Mouse (Mus musculus) myocyte (in vitro differentiated cells): ENCODE results near the gene Hba-a1. TPM values are rescaled to one million over a fixed set of nuclear protein-coding genes. Genes with fewer than 3 reads are reported as not detected.

ENCODE experiments used
- H3K27me3 ChIP-seq: one replicate; pipeline ENCODE4 v1.6.1; 2011; ENCODE audit not compliant: control insufficient read depth, insufficient read depth, insufficient read length
- H3K36me3 ChIP-seq: one replicate; pipeline ENCODE4 v1.6.1; 2011; ENCODE audit not compliant: control insufficient read depth, insufficient read depth
- H3K4me2 ChIP-seq: one replicate; pipeline ENCODE4 v1.6.1; 2011; ENCODE audit warnings: low read depth, control low read depth
- H3K4me3 ChIP-seq: one replicate; pipeline ENCODE4 v1.5.1; 2011; ENCODE audit warnings: mild to moderate bottlenecking, control low read depth, moderate library complexity
- H3K79me2 ChIP-seq: one replicate; pipeline ENCODE4 v1.6.1; 2011; ENCODE audit not compliant: control insufficient read depth, insufficient read depth
- H3ac ChIP-seq: one replicate; pipeline ENCODE4 v1.6.1; 2011; ENCODE audit not compliant: control insufficient read depth, insufficient read length
- CEBPB ChIP-seq: IDR thresholded peaks from 2 replicates; pipeline ENCODE4 v1.6.1; 2011; ENCODE audit warnings: mild to moderate bottlenecking, moderate library complexity; ENCODE audit not compliant: poor library complexity, insufficient read depth, severe bottlenecking
- E2F4 ChIP-seq: IDR thresholded peaks from one replicate; pipeline ENCODE4 v1.6.1; 2011; ENCODE audit warnings: mild to moderate bottlenecking, control low read depth, moderate library complexity; ENCODE audit not compliant: insufficient read depth
- MAX ChIP-seq: IDR thresholded peaks from one replicate; pipeline ENCODE4 v1.6.1; 2011; ENCODE audit warnings: low read depth, mild to moderate bottlenecking, control low read depth
- MYOD1 ChIP-seq, 3 experiments: IDR thresholded peaks; one replicate each; pipeline ENCODE4 v1.6.1; 2011; ENCODE audit warnings: control low read depth in 2 of 3, low read depth in 2 of 3, mild to moderate bottlenecking in 2 of 3, moderate library complexity in 1 of 3; ENCODE audit not compliant: insufficient read length in 2 of 3, control insufficient read depth in 1 of 3
- MYOG ChIP-seq, 3 experiments: IDR thresholded peaks; one replicate each; pipeline ENCODE4 v1.6.1; 2011; ENCODE audit warnings: control low read depth in 2 of 3, low read depth in 2 of 3, mild to moderate bottlenecking in 2 of 3; ENCODE audit not compliant: insufficient read length in 2 of 3, control insufficient read depth in 1 of 3, insufficient read depth in 1 of 3
- POLR2A ChIP-seq: IDR thresholded peaks from one replicate; pipeline ENCODE4 v1.6.1; 2011; ENCODE audit warnings: low read depth, mild to moderate bottlenecking, control low read depth, moderate library complexity; ENCODE audit not compliant: insufficient read length
- POLR2AphosphoS2 ChIP-seq: IDR thresholded peaks from one replicate; pipeline ENCODE4 v1.6.1; 2011; ENCODE audit warnings: low read depth, control low read depth; ENCODE audit not compliant: insufficient read length
- REST ChIP-seq: IDR thresholded peaks from one replicate; pipeline ENCODE4 v1.6.1; 2011; ENCODE audit warnings: mild to moderate bottlenecking, control low read depth, moderate library complexity; ENCODE audit not compliant: insufficient read depth, insufficient read length
- SRF ChIP-seq: IDR thresholded peaks from one replicate; pipeline ENCODE4 v1.6.1; 2011; ENCODE audit warnings: low read depth; ENCODE audit not compliant: control insufficient read depth, insufficient read length
- TCF12 ChIP-seq: IDR thresholded peaks from one replicate; pipeline ENCODE4 v1.6.1; 2011; ENCODE audit warnings: mild to moderate bottlenecking, control low read depth; ENCODE audit not compliant: poor library complexity, insufficient read depth, severe bottlenecking
- TCF3 ChIP-seq: IDR thresholded peaks from one replicate; pipeline ENCODE4 v1.6.1; 2011; ENCODE audit warnings: low read depth, control low read depth; ENCODE audit not compliant: insufficient read length
- USF1 ChIP-seq: IDR thresholded peaks from one replicate; pipeline ENCODE4 v1.6.1; 2011; ENCODE audit warnings: low read depth, mild to moderate bottlenecking, control low read depth, moderate library complexity
- polyA plus RNA-seq: library from polyadenylated mRNA; unstranded; fragments of >200 nt; fragmentation: generic; extraction: Trizol; gene quantifications from one replicate; pipeline ENCODE4 v1.2.1, GENCODE M21; 2012; ENCODE audit warnings: missing spikeins

Gene Hba-a1
- polyA plus RNA-seq, 1 experiment: 12.3 TPM

- peak in 1 of 3 experiments; percentile 55 for TF ChIP-seq MYOD1 (IDR thresholded peaks at IDR 0.05; ENCODE audit: control insufficient read depth in 1 of 3, insufficient read length in 2 of 3, low read depth in 2 of 3)
- no peak for TF ChIP-seq TCF3
- no peak overlapping the region for H3K4me2 ChIP-seq
- H3K4me3 ChIP-seq: no peak overlapping the region
- no peaks in the 10 kb centered on the region for H3K36me3 ChIP-seq
- H3ac ChIP-seq: no peak overlapping the region
- no peaks in the 10 kb centered on the region for H3K79me2 ChIP-seq
- peaks cover 7% of the 10 kb centered on the region for H3K27me3 ChIP-seq
These were observed 19.6 kb downstream of the Hba-a1 start for GRCm38 (mm10) chr11:32302824-32303419.

GRCm38 (mm10) chr11:32303455-32303854 is 20.1 kb downstream of the Hba-a1 start:
- Histone ChIP-seq H3ac (no peak overlapping the region), H3K27me3 (peaks cover 7% of the 10 kb centered on the region), H3K79me2 (no peaks in the 10 kb centered on the region), H3K36me3 (no peaks in the 10 kb centered on the region), H3K4me3 (no peak overlapping the region), H3K4me2 (no peak overlapping the region)
- no peak for TF ChIP-seq MYOG (IDR thresholded peaks at IDR 0.05; ENCODE audit: control insufficient read depth in 1 of 3, insufficient read depth in 1 of 3, insufficient read length in 2 of 3, low read depth in 2 of 3)
- TF ChIP-seq REST: no peak
- TF ChIP-seq USF1: no peak
- TF ChIP-seq POLR2AphosphoS2: no peak

DNA sequence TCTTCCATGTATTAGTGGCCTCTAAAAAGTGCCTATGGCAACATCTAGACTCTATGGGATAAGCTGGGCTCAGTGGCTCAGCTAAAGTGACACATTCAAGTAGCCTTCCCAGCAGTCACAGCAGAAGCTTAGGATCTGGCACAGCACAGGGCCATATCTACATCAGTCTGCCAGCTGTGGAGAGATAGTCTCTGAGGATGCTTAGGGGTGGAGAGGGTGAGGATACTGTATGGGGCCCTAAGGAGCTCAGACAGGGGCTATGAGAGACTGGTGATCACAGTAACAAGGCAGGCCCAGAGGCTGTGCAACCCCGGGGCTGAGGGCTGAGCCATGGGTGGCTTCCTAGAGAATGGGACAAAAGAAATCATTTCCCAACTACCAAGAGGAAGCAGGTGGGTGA is 23.7 kb downstream of the Hba-a1 start:
- TF ChIP-seq SRF (no peak), REST (no peak), USF1 (no peak)
- Histone ChIP-seq H3ac (no peak overlapping the region), H3K4me2 (no peak overlapping the region), H3K79me2 (no peaks in the 10 kb centered on the region), H3K4me3 (no peak overlapping the region), H3K27me3 (peaks cover 7% of the 10 kb centered on the region), H3K36me3 (no peaks in the 10 kb centered on the region)

- no peak overlapping the region for H3ac ChIP-seq
- TF ChIP-seq USF1: no peak
- no peak for TF ChIP-seq MYOD1 (IDR thresholded peaks at IDR 0.05; ENCODE audit: control insufficient read depth in 1 of 3, insufficient read length in 2 of 3, low read depth in 2 of 3)
- no peak for TF ChIP-seq TCF12
- TF ChIP-seq POLR2A: no peak
- TF ChIP-seq MAX: no peak
- H3K27me3 ChIP-seq: no peaks in the 10 kb centered on the region
- H3K36me3 ChIP-seq: no peaks in the 10 kb centered on the region
- no peak overlapping the region for H3K4me3 ChIP-seq
- H3K4me2 ChIP-seq: no peak overlapping the region
- no peaks in the 10 kb centered on the region for H3K79me2 ChIP-seq
These were observed 26.1 kb downstream of the Hba-a1 start for GRCm38 (mm10) chr11:32309446-32309845.

DNA sequence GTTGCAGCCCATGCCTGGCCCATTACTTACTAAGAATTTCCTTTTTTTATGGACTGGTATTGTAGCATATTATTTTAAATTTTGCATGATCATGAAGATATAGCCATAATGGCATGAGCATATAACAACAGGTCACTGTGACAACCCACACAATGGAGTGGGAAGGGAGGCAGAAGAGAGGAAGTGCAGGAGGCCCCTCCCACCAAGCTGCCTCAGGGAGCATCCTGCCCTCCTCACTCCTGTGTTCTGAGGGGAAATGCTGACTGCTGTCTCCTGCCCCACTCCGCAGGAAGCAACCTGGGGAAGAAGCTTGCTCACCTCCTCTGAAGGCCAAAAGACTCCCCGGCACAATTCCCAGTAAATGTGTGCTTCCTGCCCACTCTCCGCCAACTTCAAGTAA is 26.6 kb downstream of the Hba-a1 start:
- Histone ChIP-seq H3K4me2 (no peak overlapping the region), H3K79me2 (no peaks in the 10 kb centered on the region), H3K4me3 (no peak overlapping the region), H3K36me3 (no peaks in the 10 kb centered on the region), H3ac (no peak overlapping the region), H3K27me3 (no peaks in the 10 kb centered on the region)
- TF ChIP-seq MYOD1 (IDR thresholded peaks at IDR 0.05; ENCODE audit: control insufficient read depth in 1 of 3, insufficient read length in 2 of 3, low read depth in 2 of 3) (no peak), MAX (no peak), POLR2A (no peak), TCF3 (no peak), CEBPB (no peak), MYOG (IDR thresholded peaks at IDR 0.05; ENCODE audit: control insufficient read depth in 1 of 3, insufficient read depth in 1 of 3, insufficient read length in 2 of 3, low read depth in 2 of 3) (no peak), E2F4 (no peak), USF1 (no peak), TCF12 (no peak), POLR2AphosphoS2 (no peak), REST (no peak), SRF (no peak)

DNA sequence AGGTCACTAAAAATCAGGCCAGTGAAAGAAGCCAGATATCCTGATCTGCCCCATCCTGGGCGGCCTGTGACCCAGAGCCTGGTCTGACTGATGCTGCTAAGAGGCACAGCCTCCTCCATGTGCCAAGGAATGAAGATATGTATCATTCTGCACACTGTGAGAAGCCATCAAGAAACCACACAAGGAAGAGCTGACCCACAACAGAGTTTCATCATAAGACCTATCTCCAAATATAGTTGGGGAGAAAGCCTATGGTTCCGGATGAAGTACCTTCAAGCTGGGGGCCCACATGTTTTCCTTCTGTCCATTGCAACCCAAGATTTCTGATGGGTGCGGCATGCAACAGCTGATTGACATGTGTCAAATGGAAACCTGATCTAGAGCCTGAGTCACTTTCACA is 32.7 kb downstream of the Hba-a1 start:
- no peaks in the 10 kb centered on the region for H3K36me3 ChIP-seq
- H3K4me2 ChIP-seq: no peak overlapping the region
- TF ChIP-seq TCF12: no peak
- TF ChIP-seq REST: no peak
- TF ChIP-seq MAX: no peak
- TF ChIP-seq E2F4: no peak
- TF ChIP-seq MYOG (IDR thresholded peaks at IDR 0.05; ENCODE audit: control insufficient read depth in 1 of 3, insufficient read depth in 1 of 3, insufficient read length in 2 of 3, low read depth in 2 of 3): no peak
- TF ChIP-seq USF1: no peak
- TF ChIP-seq TCF3: no peak
- no peaks in the 10 kb centered on the region for H3K27me3 ChIP-seq
- H3K4me3 ChIP-seq: no peak overlapping the region
- no peak overlapping the region for H3ac ChIP-seq
- no peaks in the 10 kb centered on the region for H3K79me2 ChIP-seq
